Mouse (Mus musculus) hematopoietic multipotent progenitor cell, adult 10-12 weeks (in vitro differentiated cells): Measurements from ENCODE around the gene Rsg1. TPM values are rescaled to one million over a fixed set of nuclear protein-coding genes. Genes with fewer than 3 reads are reported as not detected.

ENCODE experiments used
- polyA plus RNA-seq: library from polyadenylated mRNA; stranded (reverse); fragments of >175 nt; gene quantifications from 2 replicates; pipeline ENCODE4 v1.2.3, GENCODE M21; 2012; ENCODE audit warnings: low replicate concordance

Rsg1 gene
- 0.49 and 0.60 TPM in 2 replicates for polyA plus RNA-seq

DNA sequence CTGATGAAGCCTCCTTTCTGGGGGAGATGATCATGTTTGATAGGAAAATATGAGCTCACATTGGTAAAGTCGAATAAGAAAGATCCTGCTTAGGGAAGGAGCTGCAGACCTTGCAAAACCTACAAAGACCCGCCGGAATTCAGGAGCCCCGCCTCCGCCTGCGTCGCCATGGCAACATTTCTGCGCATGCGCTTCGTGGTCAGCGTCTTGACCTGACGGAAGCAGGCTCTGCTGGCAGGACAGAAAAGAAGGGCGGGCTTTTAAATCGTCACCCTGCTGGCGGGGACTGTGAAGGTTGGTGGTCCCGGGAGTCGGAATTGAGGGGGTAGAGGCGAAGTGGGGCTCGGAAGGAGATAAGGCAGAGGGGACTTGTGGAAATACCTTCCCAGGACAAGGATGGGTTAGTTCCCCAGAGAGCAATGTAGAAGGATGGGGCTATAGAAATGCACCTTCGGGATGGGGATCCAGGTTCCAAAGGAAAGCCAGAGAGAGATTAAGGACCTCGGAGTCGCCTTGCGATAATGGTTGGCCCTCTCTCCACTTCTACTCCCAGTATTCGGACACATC, at the start of gene Rsg1:
TSS of gene Rsg1 (plus strand) at position 187 of the 567 bp plus-strand sequence.

DNA sequence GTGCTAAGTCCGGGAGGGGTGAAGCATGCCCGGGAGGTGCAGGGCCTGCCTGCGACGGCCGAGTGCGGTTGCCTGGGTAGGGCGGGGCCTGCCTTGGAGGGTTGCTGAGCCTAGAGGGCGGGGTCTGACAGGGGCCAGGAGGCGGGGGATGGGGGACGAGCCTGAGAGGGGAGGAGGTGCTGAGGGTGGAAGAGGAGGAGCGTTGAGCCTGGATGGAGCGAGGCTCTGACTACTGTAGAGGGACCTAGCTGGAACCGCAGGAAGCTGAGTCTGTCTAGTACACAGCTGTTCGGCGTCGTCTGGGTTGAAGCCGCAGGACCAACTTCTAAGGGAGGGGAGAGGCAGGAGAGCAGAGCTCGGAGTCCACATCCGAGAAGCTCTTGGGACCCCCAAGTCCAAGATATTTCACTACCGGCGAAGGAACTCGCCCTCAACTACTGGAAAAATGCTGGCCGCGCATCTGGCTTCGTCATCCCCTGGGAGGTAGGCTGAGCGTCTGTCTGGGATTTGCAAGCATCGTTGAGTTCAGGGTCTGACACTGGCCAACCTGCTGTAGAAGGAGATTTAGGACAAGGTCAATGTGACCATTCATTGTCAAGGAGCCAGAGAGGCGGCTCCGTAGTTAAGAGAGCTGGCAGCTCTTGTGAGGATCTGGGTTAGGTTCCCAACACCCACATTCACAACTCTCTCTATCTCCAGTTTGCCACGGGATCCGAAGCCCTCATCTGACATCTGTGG, 25.8 kb downstream of the Rsg1 start, which contains the start of gene Arhgef19:
TSS of gene Arhgef19 (plus strand) at position 112 of the 738 bp plus-strand sequence.

Other genes starting within 250 kb of the Rsg1 start
- 168 and 403 TPM in 2 replicates for gene Atp13a2, start 227.1 kb upstream of the Rsg1 start, polyA plus RNA-seq
- 0.22 TPM in 1 of 2 replicates, not detected in the other for gene Mfap2, start 203.5 kb upstream of the Rsg1 start, polyA plus RNA-seq
- 12.5 and 24.7 TPM in 2 replicates for gene Crocc, start 153.4 kb upstream of the Rsg1 start, polyA plus RNA-seq
- gene Necap2, start 135.6 kb upstream of the Rsg1 start, polyA plus RNA-seq = 133 and 149 TPM in 2 replicates
- gene Spata21, start 125.6 kb upstream of the Rsg1 start, polyA plus RNA-seq = not detected in 2 replicates
- gene Szrd1, start 74.2 kb upstream of the Rsg1 start, polyA plus RNA-seq = 131 and 150 TPM in 2 replicates
- gene Fbxo42, start 66.0 kb upstream of the Rsg1 start, polyA plus RNA-seq = 14.4 and 15.2 TPM in 2 replicates
- gene Arhgef19, start 25.5 kb downstream of the Rsg1 start, polyA plus RNA-seq = 0.35 TPM in 1 of 2 replicates, not detected in the other
- 0.85 and 1.2 TPM in 2 replicates for gene Epha2, start 87.3 kb downstream of the Rsg1 start, polyA plus RNA-seq
- gene Fam131c, start 154.3 kb downstream of the Rsg1 start, polyA plus RNA-seq = not detected in 2 replicates
- not detected in 2 replicates for gene Clcnka, start 184.8 kb downstream of the Rsg1 start, polyA plus RNA-seq
- not detected in 2 replicates for gene Clcnkb, start 202.1 kb downstream of the Rsg1 start, polyA plus RNA-seq
- gene Hspb7, start 206.8 kb downstream of the Rsg1 start, polyA plus RNA-seq = 0.07 TPM in 1 of 2 replicates, not detected in the other
- not detected in 2 replicates for gene Srarp, start 222.1 kb downstream of the Rsg1 start, polyA plus RNA-seq
- gene Zbtb17, start 230.7 kb downstream of the Rsg1 start, polyA plus RNA-seq = 36.6 and 45.4 TPM in 2 replicates